Mouse (Mus musculus) lung, adult 2 months (tissue): ENCODE measurements around the gene Erc2. TPM values are rescaled to one million over a fixed set of nuclear protein-coding genes. Genes with fewer than 3 reads are reported as not detected.

ENCODE experiments used
- DNase-seq: peaks from one replicate; pipeline ENCODE4 v3.0.0; 2022
- H3K4me1 ChIP-seq: fragments of 200-500 bp; 2 replicates; pipeline ENCODE4 v1.6.1; 2011; ENCODE audit warnings: low read length; ENCODE audit not compliant: control insufficient read depth, insufficient read depth
- H3K4me3 ChIP-seq: fragments of 200-500 bp; replicated peaks from 2 replicates; pipeline ENCODE3; 2011; ENCODE audit warnings: low read depth, mild to moderate bottlenecking, control low read depth, low read length; ENCODE audit errors: extremely low read depth
- CTCF ChIP-seq: fragments of 200-500 bp; IDR thresholded peaks from 2 replicates; pipeline ENCODE4 v1.5.1; 2011; ENCODE audit warnings: mild to moderate bottlenecking, low read length, control low read depth; ENCODE audit not compliant: insufficient read depth
- POLR2A ChIP-seq: fragments of 200-500 bp; IDR thresholded peaks from 2 replicates; pipeline ENCODE4 v1.6.1; 2011; ENCODE audit warnings: low read depth, mild to moderate bottlenecking, control low read depth, low read length, borderline replicate concordance; ENCODE audit errors: extremely low read depth
- WGBS: fragments of 180-500 bp; shearing (Covaris S2); methylation state at CpG from one replicate; pipeline ENCODE4 v1.1.7; 2018; 5-methylcytosine and 5-hydroxymethylcytosine counted together
- polyA plus RNA-seq: library from polyadenylated mRNA; depleted of rRNA; stranded (reverse); fragments of >200 nt; gene quantifications from 2 replicates; pipeline ENCODE4 v1.2.3, GENCODE M21; 2012

Erc2 gene
- polyA plus RNA-seq, 1 experiment: 1.3 TPM

- DNase-seq: no peak
- Histone ChIP-seq H3K4me1 (no peaks in the 10 kb centered on the region), H3K4me3 (no peak overlapping the region)
- 18% methylated on average over 1 of the region's 1 CpGs for WGBS
- TF ChIP-seq POLR2A: no peak
- TF ChIP-seq CTCF: no peak
Observed at GRCm38 (mm10) chr14:27945276-27945675, 323.0 kb downstream of the Erc2 start.

DNA sequence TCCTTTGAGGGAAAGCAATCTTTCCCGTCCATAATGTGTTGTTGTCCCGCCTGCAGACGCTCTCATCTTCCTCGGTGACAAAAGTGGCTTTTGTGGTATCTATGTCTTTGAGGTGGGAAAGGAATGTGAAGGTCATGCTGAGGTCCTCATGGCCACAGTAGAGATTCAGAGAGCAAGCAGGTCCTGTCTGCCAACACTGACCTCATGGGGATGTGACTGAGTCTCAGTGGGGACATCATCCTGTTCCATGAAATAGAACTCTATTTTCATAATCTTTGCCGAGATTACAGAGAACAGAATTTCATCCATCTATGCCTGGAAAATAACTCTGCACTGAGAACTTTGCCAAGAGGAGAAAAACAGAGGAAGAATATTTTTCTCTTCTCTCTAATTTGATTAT is 324.0 kb downstream of the Erc2 start:
- Histone ChIP-seq H3K4me1 (no peaks in the 10 kb centered on the region), H3K4me3 (no peak overlapping the region)
- DNase-seq: no peak
- TF ChIP-seq POLR2A (no peak), CTCF (no peak)
- 71% methylated on average over 5 of the region's 5 CpGs for WGBS

- DNase-seq: no peak
- 69% methylated on average over 8 of the region's 8 CpGs for WGBS
- TF ChIP-seq POLR2A (no peak), CTCF (peak; percentile 41; the same call in 1 of the 2 replicates)
- H3K4me3 ChIP-seq: no peak overlapping the region
- no peaks in the 10 kb centered on the region for H3K4me1 ChIP-seq
Observed at GRCm38 (mm10) chr14:27948391-27948790, 326.2 kb downstream of the Erc2 start.

DNA sequence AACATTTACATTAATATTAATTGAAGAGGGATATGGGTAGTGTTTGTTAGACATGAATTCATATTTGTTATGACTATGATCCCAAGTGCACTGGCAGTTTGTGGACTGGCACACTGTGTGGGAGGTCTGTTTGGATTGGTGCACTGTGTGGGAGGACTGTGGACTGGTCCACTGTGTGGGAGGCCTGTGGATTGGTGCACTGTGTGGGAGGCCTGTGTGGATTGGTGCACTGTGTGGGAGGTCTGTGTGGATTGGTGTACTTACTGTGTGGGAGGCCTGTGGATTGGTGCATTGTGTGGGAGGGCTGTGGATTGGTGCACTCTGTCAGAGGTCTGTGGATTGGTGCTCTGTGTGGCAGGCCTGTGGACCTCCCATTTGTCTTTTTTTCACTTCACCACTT is 331.6 kb downstream of the Erc2 start:
- no peaks in the 10 kb centered on the region for H3K4me1 ChIP-seq
- DNase-seq: no peak
- TF ChIP-seq POLR2A (no peak), CTCF (no peak)
- H3K4me3 ChIP-seq: no peak overlapping the region

DNA sequence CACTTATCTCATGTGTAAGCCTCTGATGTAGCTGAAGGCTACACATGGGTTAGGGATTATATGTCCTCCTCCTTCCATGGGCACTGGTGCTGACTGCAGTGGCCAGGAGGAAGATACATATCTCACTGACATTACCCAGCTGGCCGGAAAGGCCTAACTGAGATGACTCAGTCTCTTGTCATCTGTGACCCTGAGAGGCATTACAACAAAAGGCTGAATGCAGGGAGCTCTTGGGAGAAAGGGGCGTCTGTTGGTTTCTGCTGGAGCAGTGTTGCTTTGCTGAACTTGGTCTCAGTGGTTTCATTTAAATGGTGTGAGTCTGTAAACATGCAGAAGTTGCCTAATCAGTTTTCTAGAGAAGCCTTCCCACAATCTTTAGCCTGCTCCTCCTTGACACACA is 334.6 kb downstream of the Erc2 start:
- no peak for DNase-seq
- WGBS: 58% methylated on average over 2 of the region's 2 CpGs

GRCm38 (mm10) chr14:27973701-27974100 is 351.5 kb downstream of the Erc2 start:
- 83% methylated on average over 6 of the region's 6 CpGs for WGBS
- TF ChIP-seq CTCF: no peak
- TF ChIP-seq POLR2A: no peak
- no peak for DNase-seq
- Histone ChIP-seq H3K4me1 (no peaks in the 10 kb centered on the region), H3K4me3 (no peak overlapping the region)

More for the DNA sequence above, 334.6 kb downstream of the Erc2 start:
- Histone ChIP-seq H3K4me3 (no peak overlapping the region), H3K4me1 (no peaks in the 10 kb centered on the region)
- TF ChIP-seq CTCF (no peak), POLR2A (no peak)

GRCm38 (mm10) chr14:27975661-27976060 is 353.4 kb downstream of the Erc2 start:
- 79% methylated on average over 1 of the region's 1 CpGs for WGBS
- TF ChIP-seq POLR2A (no peak), CTCF (no peak)
- no peak for DNase-seq

DNA sequence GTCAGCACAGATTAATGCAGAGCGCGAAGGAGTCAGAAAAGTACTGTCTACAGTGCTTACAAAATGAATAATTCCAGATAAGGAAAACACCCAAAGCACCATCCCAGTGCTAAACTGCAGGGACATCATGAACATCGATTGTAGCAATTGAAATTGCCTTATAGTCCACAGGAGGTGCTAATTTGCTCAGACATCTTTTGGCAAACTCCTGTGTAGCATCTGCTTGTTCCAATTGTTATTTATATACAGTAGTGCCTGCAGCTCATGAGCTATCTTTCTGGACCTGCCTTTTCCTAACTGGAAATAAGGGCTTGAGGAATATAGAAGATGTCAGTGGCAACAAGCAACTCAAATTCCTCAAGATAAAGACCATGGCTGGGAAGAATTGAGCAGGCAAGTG is 362.5 kb downstream of the Erc2 start:
- TF ChIP-seq CTCF (no peak), POLR2A (no peak)
- Histone ChIP-seq H3K4me3 (no peak overlapping the region), H3K4me1 (no peaks in the 10 kb centered on the region)
- WGBS: 77% methylated on average over 3 of the region's 3 CpGs
- no peak for DNase-seq

More at GRCm38 (mm10) chr14:27975661-27976060, 353.4 kb downstream of the Erc2 start:
- Histone ChIP-seq H3K4me3 (no peak overlapping the region), H3K4me1 (no peaks in the 10 kb centered on the region)

- WGBS: 81% methylated on average over 5 of the region's 5 CpGs
Observed at GRCm38 (mm10) chr14:27985201-27985600, 363.0 kb downstream of the Erc2 start.

DNA sequence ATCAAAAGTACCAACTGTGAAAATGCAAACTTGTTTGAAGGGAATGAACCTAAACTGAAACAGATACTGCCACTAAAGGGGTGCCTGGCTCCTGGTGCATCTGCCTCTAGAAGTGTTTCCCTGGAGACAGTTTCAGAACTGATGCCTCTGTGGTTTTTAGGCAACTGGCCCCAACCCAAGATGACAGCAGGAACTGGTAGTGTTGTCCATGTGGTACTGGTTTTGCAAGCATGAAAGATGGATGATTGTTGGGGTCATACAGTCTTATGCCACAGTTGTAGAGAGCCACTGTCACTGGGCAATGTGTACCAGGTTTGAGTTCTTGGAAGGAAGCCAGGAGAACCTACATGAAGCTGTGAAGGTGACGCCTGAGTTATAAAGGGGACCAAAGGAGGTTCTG is 365.2 kb downstream of the Erc2 start:
- no peak for DNase-seq
- WGBS: 77% methylated on average over 1 of the region's 1 CpGs
- H3K4me1 ChIP-seq: no peaks in the 10 kb centered on the region
- TF ChIP-seq POLR2A (no peak), CTCF (no peak)
- no peak overlapping the region for H3K4me3 ChIP-seq

More at GRCm38 (mm10) chr14:27985201-27985600, 363.0 kb downstream of the Erc2 start:
- Histone ChIP-seq H3K4me3 (no peak overlapping the region), H3K4me1 (no peaks in the 10 kb centered on the region)
- TF ChIP-seq POLR2A (no peak), CTCF (no peak)
- no peak for DNase-seq

DNA sequence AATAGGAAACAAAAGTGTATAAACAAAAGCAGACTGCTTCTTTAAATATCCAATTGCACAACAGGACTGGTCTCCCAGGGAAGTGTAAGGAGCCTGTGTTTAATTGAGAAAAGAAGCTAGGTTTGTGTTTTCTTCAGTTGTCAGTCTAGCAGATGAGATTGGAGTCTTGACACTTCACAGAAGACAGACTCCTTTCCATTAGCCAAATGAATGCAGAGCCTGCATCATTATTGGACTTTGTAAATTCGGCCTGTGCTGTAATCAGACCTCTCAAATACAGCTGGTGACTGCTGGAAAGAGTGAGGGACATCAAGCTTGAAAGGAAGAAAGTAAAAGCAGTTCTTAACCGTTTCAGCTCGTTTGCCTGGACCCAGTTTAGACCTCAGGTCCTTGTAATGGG is 376.3 kb downstream of the Erc2 start:
- WGBS: 55% methylated on average over 3 of the region's 3 CpGs
- DNase-seq: no peak
- TF ChIP-seq CTCF (no peak), POLR2A (no peak)

More for the DNA sequence above, 376.3 kb downstream of the Erc2 start:
- H3K4me3 ChIP-seq: no peak overlapping the region
- no peaks in the 10 kb centered on the region for H3K4me1 ChIP-seq
